Mouse (Mus musculus): ENCODE results near the gene Tmigd3. TPM values are rescaled to one million over a fixed set of nuclear protein-coding genes. Genes with fewer than 3 reads are reported as not detected.

The Tmigd3 gene
- polyA plus RNA-seq (2014; fragmentation: Nextera tagmentation; extraction: Ambion mirVana) = 0.25 TPM in 1 of 2 replicates, not detected in the other

- H3K9ac ChIP-seq (ENCODE audit: low read length) = no peak within 1 kb of the TSS
- no peak for DNase-seq (ENCODE audit: low spot score)
- no peaks in the 10 kb centered on the region for H3K27me3 ChIP-seq (ENCODE audit: control insufficient read depth, insufficient read depth, low read length)
- no peak within 1 kb of the TSS for H3K4me2 ChIP-seq (ENCODE audit: low read depth, severe bottlenecking)
- H3K4me3 ChIP-seq (ENCODE audit: low read depth, low read length) = no peak within 1 kb of the TSS
- H3K36me3 ChIP-seq (ENCODE audit: control insufficient read depth, insufficient read depth, low read length) = no peaks in the 10 kb centered on the region
- H3K9me3 ChIP-seq (ENCODE audit: control insufficient read depth, low read length) = no peaks in the 10 kb centered on the region
- WGBS = 18% methylated on average over 3 of the region's 3 CpGs
- H3K4me1 ChIP-seq (ENCODE audit: control insufficient read depth, insufficient read depth, low read length) = 0 out of 2 replicates have a peak, but pooled peaks cover 2% of the 10 kb centered on the region
- no peak for ATAC-seq (ENCODE audit: insufficient number of reproducible peaks, low FRiP score, low TSS enrichment, low read depth)
- no peak within 1 kb of the TSS for H3K27ac ChIP-seq (replicated peaks; ENCODE audit: low read depth, low read length)
These were observed at the start of gene Tmigd3, which contains the start of gene Adora3 for GRCm38 (mm10) chr3:105870558-105870957. TSS of gene Tmigd3 (plus strand) at chr3:105870903. TSS of gene Adora3 (plus strand) at chr3:105870858.

GRCm38 (mm10) chr3:105821504-105821903 lies 49.2 kb upstream of the Tmigd3 start:
- Histone ChIP-seq H3K27ac (replicated peaks; ENCODE audit: low read depth, low read length) (no peak overlapping the region), H3K4me3 (ENCODE audit: low read depth, low read length) (no peak overlapping the region), H3K9ac (ENCODE audit: low read length) (no peak overlapping the region), H3K9me3 (ENCODE audit: control insufficient read depth, low read length) (no peaks in the 10 kb centered on the region), H3K27me3 (ENCODE audit: control insufficient read depth, insufficient read depth, low read length) (no peaks in the 10 kb centered on the region), H3K4me2 (ENCODE audit: low read depth, severe bottlenecking) (no peak overlapping the region), H3K4me1 (ENCODE audit: control insufficient read depth, insufficient read depth, low read length) (no peaks in the 10 kb centered on the region), H3K36me3 (ENCODE audit: control insufficient read depth, insufficient read depth, low read length) (no peaks in the 10 kb centered on the region)
- ATAC-seq (ENCODE audit: insufficient number of reproducible peaks, low FRiP score, low TSS enrichment, low read depth) = no peak
- 92% methylated on average over 3 of the region's 3 CpGs for WGBS
- no peak for DNase-seq (ENCODE audit: low spot score)

- no peak overlapping the region for H3K9ac ChIP-seq (ENCODE audit: low read length)
- DNase-seq (ENCODE audit: low spot score) (no peak), ATAC-seq (ENCODE audit: insufficient number of reproducible peaks, low FRiP score, low TSS enrichment, low read depth) (no peak)
- no peak overlapping the region for H3K4me3 ChIP-seq (ENCODE audit: low read depth, low read length)
- no peak overlapping the region for H3K27ac ChIP-seq (replicated peaks; ENCODE audit: low read depth, low read length)
- no peaks in the 10 kb centered on the region for H3K27me3 ChIP-seq (ENCODE audit: control insufficient read depth, insufficient read depth, low read length)
- H3K36me3 ChIP-seq (ENCODE audit: control insufficient read depth, insufficient read depth, low read length) = no peaks in the 10 kb centered on the region
- no peak overlapping the region for H3K4me2 ChIP-seq (ENCODE audit: low read depth, severe bottlenecking)
- H3K4me1 ChIP-seq (ENCODE audit: control insufficient read depth, insufficient read depth, low read length) = no peaks in the 10 kb centered on the region
- no peaks in the 10 kb centered on the region for H3K9me3 ChIP-seq (ENCODE audit: control insufficient read depth, low read length)
These were observed 47.1 kb upstream of the Tmigd3 start for GRCm38 (mm10) chr3:105823609-105824008.

- Histone ChIP-seq H3K4me3 (ENCODE audit: low read depth, low read length) (no peak overlapping the region), H3K27me3 (ENCODE audit: control insufficient read depth, insufficient read depth, low read length) (no peaks in the 10 kb centered on the region), H3K27ac (replicated peaks; ENCODE audit: low read depth, low read length) (no peak overlapping the region), H3K9ac (ENCODE audit: low read length) (no peak overlapping the region), H3K9me3 (ENCODE audit: control insufficient read depth, low read length) (no peaks in the 10 kb centered on the region), H3K4me1 (ENCODE audit: control insufficient read depth, insufficient read depth, low read length) (no peaks in the 10 kb centered on the region), H3K36me3 (ENCODE audit: control insufficient read depth, insufficient read depth, low read length) (no peaks in the 10 kb centered on the region), H3K4me2 (ENCODE audit: low read depth, severe bottlenecking) (no peak overlapping the region)
- no peak for ATAC-seq (ENCODE audit: insufficient number of reproducible peaks, low FRiP score, low TSS enrichment, low read depth)
- DNase-seq (ENCODE audit: low spot score) = no peak
- 51% methylated on average over 5 of the region's 5 CpGs for WGBS
These were observed 46.6 kb upstream of the Tmigd3 start for GRCm38 (mm10) chr3:105824103-105824502.

- Histone ChIP-seq H3K4me3 (ENCODE audit: low read depth, low read length) (no peak overlapping the region), H3K27ac (replicated peaks; ENCODE audit: low read depth, low read length) (no peak overlapping the region), H3K36me3 (ENCODE audit: control insufficient read depth, insufficient read depth, low read length) (no peaks in the 10 kb centered on the region), H3K9ac (ENCODE audit: low read length) (no peak overlapping the region), H3K9me3 (ENCODE audit: control insufficient read depth, low read length) (no peaks in the 10 kb centered on the region), H3K4me2 (ENCODE audit: low read depth, severe bottlenecking) (no peak overlapping the region), H3K27me3 (ENCODE audit: control insufficient read depth, insufficient read depth, low read length) (no peaks in the 10 kb centered on the region), H3K4me1 (ENCODE audit: control insufficient read depth, insufficient read depth, low read length) (no peaks in the 10 kb centered on the region)
- DNase-seq (ENCODE audit: low spot score) = no peak
- ATAC-seq (ENCODE audit: insufficient number of reproducible peaks, low FRiP score, low TSS enrichment, low read depth) = no peak
- WGBS = 59% methylated on average over 2 of the region's 2 CpGs
These were observed 46.0 kb upstream of the Tmigd3 start for GRCm38 (mm10) chr3:105824704-105825103.

GRCm38 (mm10) chr3:105825501-105826161 lies 45.1 kb upstream of the Tmigd3 start:
- H3K27ac ChIP-seq (replicated peaks; ENCODE audit: low read depth, low read length) = no peak overlapping the region
- WGBS = 60% methylated on average over 7 of the region's 7 CpGs
- no peaks in the 10 kb centered on the region for H3K4me1 ChIP-seq (ENCODE audit: control insufficient read depth, insufficient read depth, low read length)
- H3K27me3 ChIP-seq (ENCODE audit: control insufficient read depth, insufficient read depth, low read length) = no peaks in the 10 kb centered on the region
- H3K36me3 ChIP-seq (ENCODE audit: control insufficient read depth, insufficient read depth, low read length) = no peaks in the 10 kb centered on the region
- no peak overlapping the region for H3K4me3 ChIP-seq (ENCODE audit: low read depth, low read length)
- no peaks in the 10 kb centered on the region for H3K9me3 ChIP-seq (ENCODE audit: control insufficient read depth, low read length)
- no peak overlapping the region for H3K9ac ChIP-seq (ENCODE audit: low read length)
- H3K4me2 ChIP-seq (ENCODE audit: low read depth, severe bottlenecking) = no peak overlapping the region
- ATAC-seq (ENCODE audit: insufficient number of reproducible peaks, low FRiP score, low TSS enrichment, low read depth) (no peak), DNase-seq (ENCODE audit: low spot score) (no peak)

- 92% methylated on average over 3 of the region's 3 CpGs for WGBS
These were observed 39.1 kb upstream of the Tmigd3 start for GRCm38 (mm10) chr3:105831584-105831983.

GRCm38 (mm10) chr3:105835875-105836274 lies 34.8 kb upstream of the Tmigd3 start:
- no peak for DNase-seq (ENCODE audit: low spot score)
- H3K36me3 ChIP-seq (ENCODE audit: control insufficient read depth, insufficient read depth, low read length) = no peaks in the 10 kb centered on the region
- H3K4me1 ChIP-seq (ENCODE audit: control insufficient read depth, insufficient read depth, low read length) = no peaks in the 10 kb centered on the region
- H3K4me2 ChIP-seq (ENCODE audit: low read depth, severe bottlenecking) = no peak overlapping the region
- H3K27me3 ChIP-seq (ENCODE audit: control insufficient read depth, insufficient read depth, low read length) = no peaks in the 10 kb centered on the region
- 66% methylated on average over 3 of the region's 3 CpGs for WGBS
- no peak overlapping the region for H3K27ac ChIP-seq (replicated peaks; ENCODE audit: low read depth, low read length)
- ATAC-seq (ENCODE audit: insufficient number of reproducible peaks, low FRiP score, low TSS enrichment, low read depth) = no peak
- H3K9me3 ChIP-seq (ENCODE audit: control insufficient read depth, low read length) = no peaks in the 10 kb centered on the region
- H3K4me3 ChIP-seq (ENCODE audit: low read depth, low read length) = no peak overlapping the region
- no peak overlapping the region for H3K9ac ChIP-seq (ENCODE audit: low read length)

More at GRCm38 (mm10) chr3:105831584-105831983, 39.1 kb upstream of the Tmigd3 start:
- Histone ChIP-seq H3K36me3 (ENCODE audit: control insufficient read depth, insufficient read depth, low read length) (no peaks in the 10 kb centered on the region), H3K27me3 (ENCODE audit: control insufficient read depth, insufficient read depth, low read length) (no peaks in the 10 kb centered on the region), H3K9me3 (ENCODE audit: control insufficient read depth, low read length) (no peaks in the 10 kb centered on the region), H3K27ac (replicated peaks; ENCODE audit: low read depth, low read length) (no peak overlapping the region), H3K9ac (ENCODE audit: low read length) (no peak overlapping the region), H3K4me3 (ENCODE audit: low read depth, low read length) (no peak overlapping the region), H3K4me2 (ENCODE audit: low read depth, severe bottlenecking) (no peak overlapping the region), H3K4me1 (ENCODE audit: control insufficient read depth, insufficient read depth, low read length) (no peaks in the 10 kb centered on the region)
- no peak for DNase-seq (ENCODE audit: low spot score)
- ATAC-seq (ENCODE audit: insufficient number of reproducible peaks, low FRiP score, low TSS enrichment, low read depth) = no peak

- Histone ChIP-seq H3K4me3 (ENCODE audit: low read depth, low read length) (no peak overlapping the region), H3K9ac (ENCODE audit: low read length) (no peak overlapping the region), H3K9me3 (ENCODE audit: control insufficient read depth, low read length) (no peaks in the 10 kb centered on the region), H3K36me3 (ENCODE audit: control insufficient read depth, insufficient read depth, low read length) (no peaks in the 10 kb centered on the region), H3K4me1 (ENCODE audit: control insufficient read depth, insufficient read depth, low read length) (no peaks in the 10 kb centered on the region), H3K27ac (replicated peaks; ENCODE audit: low read depth, low read length) (no peak overlapping the region), H3K4me2 (ENCODE audit: low read depth, severe bottlenecking) (no peak overlapping the region), H3K27me3 (ENCODE audit: control insufficient read depth, insufficient read depth, low read length) (no peaks in the 10 kb centered on the region)
- 90% methylated on average over 3 of the region's 3 CpGs for WGBS
- ATAC-seq (ENCODE audit: insufficient number of reproducible peaks, low FRiP score, low TSS enrichment, low read depth) = no peak
- DNase-seq (ENCODE audit: low spot score) = no peak
These were observed 33.8 kb upstream of the Tmigd3 start for GRCm38 (mm10) chr3:105836883-105837282.
